Mouse (Mus musculus): ENCODE results near the gene Pip5k1c.

Pip5k1c gene

DNA sequence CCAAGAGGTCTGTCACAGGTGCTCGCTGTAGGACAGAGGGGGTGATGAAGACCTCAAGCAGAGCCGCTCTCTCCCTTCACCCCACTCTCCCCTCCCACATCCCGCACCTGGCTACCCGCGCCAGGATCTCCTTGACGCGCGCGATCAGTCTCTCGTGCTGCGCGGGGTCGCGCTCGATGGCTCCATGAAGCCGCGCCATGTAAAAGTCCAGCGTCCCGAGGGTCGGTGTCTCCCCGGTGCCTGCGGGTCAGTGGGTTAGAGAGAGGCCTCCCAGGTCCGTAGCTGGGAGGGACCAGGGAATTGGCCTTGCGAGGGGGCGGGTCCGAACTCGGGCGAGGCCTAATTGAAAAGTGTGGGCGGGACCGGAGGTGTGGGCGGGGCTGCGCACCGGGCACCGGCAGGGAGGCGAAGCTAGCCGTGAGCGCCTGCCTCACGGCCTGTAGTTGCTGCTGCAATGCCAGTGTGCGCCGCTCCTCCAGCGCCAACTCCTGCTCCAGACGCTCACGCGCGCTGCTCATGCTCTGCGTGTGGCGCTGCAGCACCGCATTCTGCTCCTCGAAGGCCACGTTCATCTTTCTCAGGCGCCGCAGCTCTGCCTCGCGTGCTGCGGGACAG is 53.8 kb downstream of the Pip5k1c start:
- in situ Hi-C loops (cut with MboI, MseI) = no loop called here

DNA sequence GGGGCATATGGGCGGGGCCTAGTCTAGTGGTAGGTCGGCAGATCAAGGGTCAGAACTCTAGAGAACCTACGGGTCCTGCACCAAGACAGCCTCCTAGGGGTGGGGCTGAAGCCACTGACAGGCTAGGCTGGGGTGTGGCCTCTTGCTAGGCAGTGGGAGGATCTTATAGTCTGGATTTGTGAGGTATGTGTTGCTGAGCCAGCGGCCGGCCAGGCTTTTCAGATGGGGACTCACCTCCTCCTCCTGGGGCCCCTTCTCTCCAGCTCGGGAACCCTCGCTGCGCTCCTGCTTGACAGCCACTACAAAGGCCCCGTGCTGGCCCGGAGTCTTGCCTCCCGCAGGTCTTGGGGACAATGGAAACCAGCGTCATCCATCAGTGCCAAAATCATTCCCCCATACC is 56.4 kb downstream of the Pip5k1c start:
- in situ Hi-C loops (cut with MboI, MseI) = no loop called here

DNA sequence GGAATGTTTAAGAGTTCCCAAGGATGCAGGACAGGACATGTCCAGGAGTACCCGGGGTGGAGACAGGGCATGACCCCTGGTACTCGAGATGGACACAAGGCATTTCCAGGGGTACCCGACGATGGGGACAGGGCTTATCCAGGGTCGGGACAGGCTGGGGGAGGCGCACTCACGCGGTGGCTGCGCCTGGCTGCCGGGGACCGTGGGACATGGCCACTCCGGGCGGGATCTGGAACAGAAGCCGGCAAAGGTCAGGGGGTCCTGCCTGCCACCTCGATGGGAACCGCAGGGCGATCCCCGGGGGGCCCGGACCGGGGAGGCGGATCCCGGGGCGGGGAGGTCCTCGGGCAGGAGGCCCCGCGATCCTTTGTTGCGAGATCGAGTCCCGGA is 57.2 kb downstream of the Pip5k1c start:
- in situ Hi-C loops (cut with MboI, MseI) = no loop called here

DNA sequence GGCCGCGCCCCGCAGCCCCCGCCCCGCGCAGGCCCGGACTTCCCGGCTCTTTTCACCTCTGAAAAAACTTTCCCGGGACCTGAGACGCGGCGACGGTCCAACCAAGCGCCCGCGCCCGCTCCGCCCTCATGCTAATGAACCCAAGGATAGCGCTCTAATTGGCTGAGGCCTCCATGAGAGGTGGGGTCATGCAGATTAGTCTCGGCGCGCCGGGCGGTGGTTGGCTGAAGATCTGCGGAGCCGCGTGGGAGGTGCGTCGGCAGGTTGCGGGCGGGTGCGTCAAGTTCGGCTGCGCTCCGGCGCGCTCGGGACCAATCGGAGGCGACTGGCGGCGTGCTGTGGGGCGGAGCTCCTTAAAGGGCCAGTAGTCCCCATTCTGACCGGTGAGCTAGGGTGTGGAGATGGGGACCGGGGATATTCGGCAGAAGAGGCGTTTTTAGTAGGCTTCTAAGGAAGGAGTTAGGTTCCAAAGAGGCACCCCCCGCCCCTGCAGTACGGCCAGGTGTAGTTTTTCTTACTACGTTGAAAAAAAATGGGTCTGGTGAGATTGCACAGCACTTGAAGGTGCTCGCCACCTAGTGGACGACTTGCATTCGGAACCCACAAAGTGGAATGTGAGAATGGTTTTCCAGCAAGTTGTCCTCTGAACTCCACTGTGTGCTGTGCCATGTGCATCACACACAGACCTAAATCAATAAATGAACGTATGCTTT is 57.7 kb downstream of the Pip5k1c start, which contains the start of gene Hmg20b:
Hmg20b (minus strand) TSS at position 130 of the 713 bp plus-strand sequence.
- in situ Hi-C loops (cut with MboI, MseI) = no loop called here

DNA sequence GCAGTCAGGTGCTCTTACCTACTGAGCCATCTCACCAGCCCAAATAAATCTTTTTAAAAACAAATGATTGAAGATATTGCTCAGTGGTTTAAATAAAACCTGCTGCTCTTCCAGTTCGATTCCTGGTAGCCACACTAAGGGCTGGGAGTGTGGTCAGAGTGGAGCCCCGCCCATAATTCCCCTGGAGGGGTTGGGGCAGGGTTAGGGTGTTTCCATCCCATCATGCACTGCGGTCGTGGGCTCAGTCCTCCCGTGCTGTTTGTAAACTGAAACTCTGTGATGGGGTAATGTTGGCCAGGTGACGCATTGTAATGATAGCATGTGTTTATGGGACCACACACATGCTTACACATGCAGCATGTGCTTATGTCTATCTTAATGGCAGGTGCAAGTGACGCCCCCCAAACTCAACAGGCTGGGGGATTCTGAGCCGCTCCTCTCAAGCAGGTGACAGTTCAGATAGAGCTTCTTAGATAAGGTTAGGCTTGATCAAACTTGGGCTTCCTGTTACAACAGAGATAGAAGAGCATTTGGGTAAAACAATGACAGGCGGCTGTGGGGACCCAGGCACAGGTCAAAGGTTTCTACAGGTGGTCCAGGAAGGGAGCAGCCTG is 59.0 kb downstream of the Pip5k1c start:
- in situ Hi-C loops (cut with MboI, MseI) = no loop called here

DNA sequence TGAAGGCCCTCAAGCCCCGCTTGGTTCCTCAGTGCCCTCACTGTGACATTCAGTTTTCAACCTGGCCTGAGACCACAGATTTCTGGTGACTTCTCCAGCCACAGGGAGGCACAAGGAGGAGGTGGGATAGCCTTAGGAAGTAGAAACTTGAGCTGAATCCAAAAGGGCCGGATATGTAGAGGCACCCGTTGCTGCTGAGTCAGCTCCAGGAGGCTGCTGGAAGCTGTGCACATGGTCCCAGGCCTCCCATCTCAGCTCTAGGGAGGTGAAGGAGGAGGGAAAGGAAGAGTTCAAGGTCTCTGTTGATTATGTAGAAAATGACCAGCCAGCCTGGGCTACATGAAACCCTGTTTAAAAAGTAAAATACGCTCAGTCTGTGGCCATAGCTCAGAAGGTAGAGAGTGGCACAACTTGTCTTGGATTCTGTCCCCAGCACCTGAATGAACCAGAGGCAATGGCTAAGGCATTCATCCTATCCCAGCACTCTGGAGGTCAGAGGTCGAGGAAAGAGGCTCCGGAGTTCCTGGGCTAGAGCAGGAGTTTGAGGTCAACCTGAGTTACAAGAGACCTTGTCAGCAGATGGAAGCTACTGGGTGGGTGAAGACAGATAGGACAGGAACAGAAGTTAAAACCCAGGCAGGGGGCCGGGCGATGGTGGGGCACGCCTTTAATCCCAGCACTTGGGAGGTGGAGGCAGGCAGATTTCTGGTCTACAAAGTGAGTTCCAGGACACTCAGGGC is 62.1 kb downstream of the Pip5k1c start:
- in situ Hi-C loops (cut with MboI, MseI) = no loop called here

DNA sequence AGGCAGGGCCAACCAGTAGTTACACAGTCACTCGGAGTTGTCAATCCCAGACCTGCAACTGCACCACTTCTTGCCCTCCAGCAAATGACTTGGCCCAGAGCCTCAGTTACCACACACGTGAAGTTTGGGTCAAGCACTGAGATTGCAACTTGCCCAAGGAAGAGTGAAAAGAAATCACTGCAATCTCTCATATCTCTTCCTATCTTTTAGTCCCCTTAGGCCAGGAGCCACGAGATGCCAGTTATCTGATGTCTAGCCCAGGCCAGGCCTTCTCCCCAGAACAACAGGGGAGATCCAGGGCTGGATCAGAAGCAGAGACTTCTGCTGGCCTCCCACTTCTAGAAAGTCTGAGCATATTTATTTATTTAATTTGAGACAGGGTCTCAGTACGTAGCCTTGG is 62.8 kb downstream of the Pip5k1c start:
- in situ Hi-C loops (cut with MboI, MseI) = no loop called here

DNA sequence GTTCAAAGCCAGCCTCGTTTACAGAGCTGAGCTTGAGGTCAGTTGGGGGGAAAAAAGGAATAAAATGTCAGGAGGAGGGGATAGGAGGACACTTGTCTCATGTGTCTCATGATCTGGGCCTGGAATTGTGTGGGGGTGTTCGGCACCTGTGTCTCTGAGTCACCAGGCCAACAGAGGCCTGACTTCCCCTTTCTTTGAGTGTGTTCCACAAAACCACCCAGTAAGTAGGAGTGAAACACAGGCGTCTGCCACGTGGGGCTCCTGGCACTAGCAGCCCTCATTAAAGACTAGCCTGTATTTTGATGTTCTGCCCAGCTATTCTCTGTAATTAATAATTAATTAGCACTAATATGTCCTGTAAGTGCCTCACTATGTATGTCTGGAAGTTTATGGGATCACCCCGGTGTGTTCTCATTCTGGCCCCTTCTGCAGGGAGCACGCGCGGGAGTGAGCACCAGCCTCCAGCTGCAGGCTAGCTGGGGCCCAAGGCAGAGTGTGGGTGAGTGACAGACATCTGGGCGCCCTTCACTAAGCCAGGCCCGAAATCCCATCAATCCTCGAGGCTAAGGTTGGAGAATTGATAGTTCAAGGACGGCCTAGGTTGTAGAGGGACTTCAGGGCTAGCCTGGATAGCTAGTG is 63.7 kb downstream of the Pip5k1c start:
- in situ Hi-C loops (cut with MboI, MseI) = no loop called here

DNA sequence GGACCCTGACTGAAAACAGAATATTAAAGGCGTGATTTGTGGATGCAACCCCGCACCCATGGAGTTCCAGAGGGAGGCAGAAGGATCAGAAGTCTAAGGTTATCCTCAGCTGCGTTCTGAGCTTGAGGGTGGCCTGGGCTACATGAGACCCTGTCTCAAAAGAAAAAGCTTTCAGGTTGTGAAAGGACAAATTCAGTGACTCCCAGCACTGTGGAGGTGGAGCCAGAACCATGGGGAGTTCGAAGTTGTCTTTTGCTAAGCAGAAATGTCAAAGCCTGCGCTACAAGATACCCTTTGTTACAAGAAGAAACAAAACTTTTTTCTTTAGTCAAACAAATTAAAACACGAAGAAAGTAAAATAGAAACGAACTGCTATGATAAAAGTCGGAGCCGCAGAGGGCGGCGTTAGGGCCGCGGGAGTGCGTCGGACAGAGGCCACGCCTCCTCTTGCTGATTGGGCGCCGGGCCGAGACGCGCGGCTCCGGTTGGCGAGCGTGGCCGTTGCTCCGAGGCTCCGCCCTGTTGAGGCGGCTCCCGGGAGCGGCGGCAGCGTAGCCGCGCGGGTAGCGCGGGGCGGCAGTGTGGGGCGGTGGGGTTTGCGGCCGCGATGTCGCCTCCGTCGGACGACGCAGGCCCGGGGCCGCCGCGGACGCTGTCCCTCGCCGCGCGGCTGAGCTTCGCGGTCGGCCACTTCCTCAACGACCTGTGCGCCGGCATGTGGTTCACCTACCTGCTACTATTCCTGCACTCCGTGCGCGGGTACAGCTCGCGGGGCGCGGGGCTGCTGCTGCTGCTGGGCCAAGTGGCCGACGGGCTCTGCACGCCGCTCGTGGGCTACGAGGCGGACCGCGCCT is 64.5 kb downstream of the Pip5k1c start, which contains the start of gene Mfsd12:
Mfsd12 (plus strand) TSS at position 501 of the 854 bp plus-strand sequence.
- in situ Hi-C loops (cut with MboI, MseI) = no loop called here

DNA sequence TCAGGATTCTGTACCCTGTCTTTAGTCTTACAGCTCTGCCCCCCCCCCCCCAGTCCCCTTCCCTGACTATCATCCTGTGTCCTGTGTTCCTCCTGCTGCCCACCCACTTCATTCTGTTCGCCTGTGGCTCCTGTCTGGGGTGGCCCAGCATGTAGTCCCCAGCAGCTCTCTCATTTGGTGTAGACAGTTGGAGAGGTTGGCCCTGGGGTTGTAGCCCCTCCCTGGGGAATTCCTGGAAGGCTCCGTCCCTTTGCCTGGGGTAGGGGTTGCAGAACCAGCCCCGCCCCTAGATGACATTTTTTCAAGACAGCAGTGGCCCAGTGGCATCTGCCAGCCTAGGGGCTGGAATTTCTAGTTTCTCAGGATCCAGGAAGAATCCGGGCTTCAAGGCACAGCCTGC is 65.4 kb downstream of the Pip5k1c start:
- in situ Hi-C loops (cut with MboI, MseI) = no loop called here

DNA sequence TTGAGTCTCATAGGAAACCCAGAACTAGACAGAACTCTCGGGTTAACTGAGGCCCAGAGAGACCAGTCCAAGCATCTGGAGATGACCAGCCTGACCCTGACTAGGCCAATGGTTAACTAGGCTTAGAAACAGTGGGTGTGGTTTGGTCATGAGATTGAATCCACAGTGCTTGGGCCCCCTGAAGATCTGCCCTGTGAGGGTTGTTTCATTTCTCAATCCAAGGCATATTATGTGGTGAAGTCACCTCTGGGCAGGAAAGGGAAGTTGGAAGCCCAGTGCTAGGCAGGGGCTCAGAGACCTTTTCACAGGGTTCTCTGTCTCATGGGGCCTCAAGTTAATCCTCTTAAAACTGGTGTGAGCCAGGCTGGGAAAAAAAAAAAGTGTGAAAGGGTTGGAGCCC is 66.1 kb downstream of the Pip5k1c start:
- in situ Hi-C loops (cut with MboI, MseI) = no loop called here

DNA sequence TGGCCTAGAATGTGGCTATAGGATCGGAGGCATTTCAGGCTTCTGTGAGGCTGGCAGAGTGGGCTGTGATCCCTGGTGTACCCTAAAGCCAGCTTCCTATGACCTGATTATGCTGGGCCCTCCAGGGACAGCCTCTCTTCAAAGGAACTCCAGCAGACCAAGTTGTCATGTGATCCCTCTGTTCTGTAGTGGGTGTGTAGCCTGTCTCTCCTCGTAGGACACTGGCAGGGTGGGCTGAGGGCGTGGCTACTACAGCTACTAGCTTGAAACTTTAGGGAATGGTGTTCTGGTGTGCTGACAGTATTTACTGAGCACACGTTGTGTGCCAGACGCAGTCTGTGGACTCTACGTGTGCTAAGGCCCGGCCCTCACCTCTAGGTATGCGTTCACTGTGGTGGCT is 68.0 kb downstream of the Pip5k1c start:
- in situ Hi-C loops (cut with MboI, MseI) = no loop called here

DNA sequence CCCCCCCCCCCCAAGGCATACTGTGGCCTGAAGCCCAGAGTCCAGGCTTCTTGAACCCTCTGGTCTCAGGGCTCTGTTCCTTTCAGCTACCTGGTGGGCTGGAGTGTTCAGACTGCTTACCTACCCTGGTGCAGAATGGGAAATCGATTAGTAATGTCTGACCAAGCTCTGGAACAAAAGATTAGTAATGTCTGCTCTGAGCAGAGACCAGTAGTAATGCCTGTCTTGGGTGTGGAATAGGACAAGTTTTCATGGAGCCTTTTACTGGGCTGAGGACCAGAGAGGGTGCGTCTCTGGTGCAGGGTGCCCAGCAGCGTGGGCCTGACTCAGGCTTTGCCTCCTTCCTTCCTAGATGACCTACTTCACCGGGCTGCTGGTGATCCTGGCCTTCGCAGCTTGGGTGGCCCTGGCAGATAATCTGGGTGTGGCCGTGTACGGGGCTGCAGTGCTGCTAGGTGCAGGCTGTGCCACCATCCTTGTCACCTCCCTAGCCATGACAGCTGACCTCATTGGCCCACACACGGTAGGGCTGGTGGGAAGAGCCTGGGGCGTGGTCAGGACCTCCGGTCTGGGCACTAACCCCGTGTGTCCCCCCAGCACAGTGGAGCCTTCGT is 69.7 kb downstream of the Pip5k1c start:
- in situ Hi-C loops (cut with MboI, MseI) = no loop called here

DNA sequence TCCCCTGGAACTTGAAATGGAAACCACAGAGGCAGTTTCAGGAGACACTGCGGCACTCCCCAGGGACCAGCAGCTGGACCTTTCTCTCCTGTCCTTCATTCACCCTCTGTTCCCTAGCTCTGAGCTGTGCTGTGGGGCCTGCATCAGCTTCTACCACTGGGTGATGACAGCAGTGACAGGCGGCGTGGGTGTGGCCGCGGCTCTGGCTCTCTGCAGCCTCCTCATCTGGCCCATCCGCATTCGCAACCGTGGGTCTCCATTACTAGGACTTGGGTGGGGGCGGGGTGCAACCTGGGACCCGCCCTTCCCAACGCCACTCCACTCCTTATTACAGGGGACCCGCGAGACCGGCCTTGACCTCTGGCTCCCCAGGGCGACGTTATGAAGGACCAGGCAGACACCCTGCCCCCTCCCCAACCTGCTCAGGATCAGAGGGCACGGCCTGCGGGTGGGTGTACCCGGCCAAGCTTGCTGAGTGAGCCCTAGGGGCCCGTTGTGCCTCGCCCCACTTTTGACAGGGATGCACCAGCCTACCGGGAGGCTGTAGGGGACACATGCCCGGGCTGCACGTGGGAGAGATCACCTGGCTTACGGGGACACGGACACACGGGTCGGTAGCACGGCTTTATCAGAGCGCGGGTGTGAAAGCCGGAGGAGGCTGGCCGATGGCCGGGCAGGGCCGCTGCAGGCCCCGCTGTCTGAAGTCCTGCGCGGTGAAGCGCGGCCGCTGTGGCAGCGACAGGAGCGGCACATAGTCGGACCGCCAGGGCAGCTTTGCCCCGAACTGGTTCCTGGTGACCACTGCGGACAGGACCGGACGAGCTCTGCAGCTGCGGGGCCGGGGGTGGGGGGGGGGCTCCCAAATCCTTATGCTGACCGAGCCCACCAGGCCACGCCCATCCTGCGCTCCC is 70.9 kb downstream of the Pip5k1c start:
- in situ Hi-C loops (cut with MboI, MseI) = no loop called here

DNA sequence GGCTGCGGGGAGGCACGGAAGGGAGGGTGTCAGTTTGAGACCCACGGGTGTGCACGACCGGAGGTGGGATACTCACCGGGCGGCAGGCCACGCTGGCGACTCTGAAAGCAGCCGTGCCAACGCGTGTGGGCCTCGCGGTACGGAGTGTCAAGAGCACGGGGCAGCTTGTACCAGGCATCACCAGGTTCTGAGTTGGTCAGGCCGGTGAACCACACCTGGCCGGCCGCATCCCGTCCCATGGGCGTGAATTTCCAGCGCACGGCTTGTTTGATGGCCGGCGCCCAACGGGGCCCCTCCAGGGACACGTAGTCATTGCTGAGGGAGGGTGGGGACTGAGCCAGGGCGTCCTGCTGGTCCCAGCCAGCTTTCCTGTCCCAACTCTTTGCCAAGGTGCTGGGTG is 71.9 kb downstream of the Pip5k1c start:
- in situ Hi-C loops (cut with MboI, MseI) = no loop called here

DNA sequence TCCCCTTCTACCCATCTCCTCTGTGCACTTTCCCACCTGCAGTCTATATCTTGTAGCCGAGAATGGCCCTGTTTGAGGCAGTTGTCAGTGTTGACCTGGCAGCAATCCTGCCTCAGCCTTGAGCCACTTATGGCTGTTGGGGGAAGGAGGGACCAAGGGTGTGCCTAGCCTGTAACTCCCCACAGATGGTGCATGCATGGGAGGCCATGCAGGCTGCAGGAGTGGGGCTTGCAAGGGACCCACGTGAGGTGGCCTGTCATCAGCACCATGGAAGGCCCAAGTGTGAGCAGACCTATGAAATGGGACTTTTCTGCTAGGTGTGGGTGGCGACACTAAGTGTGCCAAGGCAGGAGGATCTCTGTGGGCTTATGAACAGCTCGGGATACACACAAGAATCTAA is 72.3 kb downstream of the Pip5k1c start:
- in situ Hi-C loops (cut with MboI, MseI) = no loop called here

DNA sequence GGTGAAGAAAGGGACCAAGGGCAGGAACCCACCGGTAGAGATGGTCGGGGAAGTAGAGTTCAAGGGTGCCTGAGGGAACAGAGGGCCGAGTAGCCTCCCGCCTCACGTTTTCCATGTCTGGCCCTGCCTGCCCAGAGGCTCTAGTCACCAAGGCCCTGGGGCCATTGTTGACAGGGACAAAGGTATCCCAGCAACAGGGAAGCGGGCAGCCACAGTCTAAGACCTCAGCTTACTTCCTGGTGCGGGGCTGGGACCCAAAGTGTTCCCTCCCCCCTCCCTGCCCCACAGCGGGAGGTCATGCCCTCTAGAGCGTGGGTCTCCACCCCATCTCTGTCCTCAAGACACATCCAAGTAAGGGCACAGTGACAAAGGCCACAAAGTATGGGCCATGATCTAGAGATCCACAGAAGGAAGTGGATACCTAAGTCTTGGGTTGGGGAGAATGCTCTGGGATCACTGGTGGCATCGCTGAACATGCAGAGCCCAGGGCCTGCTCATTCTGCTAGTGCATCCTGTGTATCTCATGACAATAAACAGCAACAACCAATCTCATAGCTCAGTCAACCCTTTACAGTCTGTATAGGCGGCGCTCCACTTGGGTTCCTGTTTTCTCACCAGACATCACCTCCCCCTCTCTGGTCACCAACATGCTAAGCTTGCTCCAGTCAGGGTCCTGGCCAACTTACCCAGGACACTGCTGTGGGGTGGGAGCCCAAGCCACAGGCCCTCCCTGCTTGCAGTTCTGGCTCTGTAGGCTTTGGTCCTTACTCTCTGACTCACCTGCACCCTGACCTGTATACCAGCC is 73.1 kb downstream of the Pip5k1c start, which contains the start of gene 4930404N11Rik:
4930404N11Rik (minus strand) TSS at position 145 of the 805 bp plus-strand sequence.
- in situ Hi-C loops (cut with MboI, MseI) = no loop called here

DNA sequence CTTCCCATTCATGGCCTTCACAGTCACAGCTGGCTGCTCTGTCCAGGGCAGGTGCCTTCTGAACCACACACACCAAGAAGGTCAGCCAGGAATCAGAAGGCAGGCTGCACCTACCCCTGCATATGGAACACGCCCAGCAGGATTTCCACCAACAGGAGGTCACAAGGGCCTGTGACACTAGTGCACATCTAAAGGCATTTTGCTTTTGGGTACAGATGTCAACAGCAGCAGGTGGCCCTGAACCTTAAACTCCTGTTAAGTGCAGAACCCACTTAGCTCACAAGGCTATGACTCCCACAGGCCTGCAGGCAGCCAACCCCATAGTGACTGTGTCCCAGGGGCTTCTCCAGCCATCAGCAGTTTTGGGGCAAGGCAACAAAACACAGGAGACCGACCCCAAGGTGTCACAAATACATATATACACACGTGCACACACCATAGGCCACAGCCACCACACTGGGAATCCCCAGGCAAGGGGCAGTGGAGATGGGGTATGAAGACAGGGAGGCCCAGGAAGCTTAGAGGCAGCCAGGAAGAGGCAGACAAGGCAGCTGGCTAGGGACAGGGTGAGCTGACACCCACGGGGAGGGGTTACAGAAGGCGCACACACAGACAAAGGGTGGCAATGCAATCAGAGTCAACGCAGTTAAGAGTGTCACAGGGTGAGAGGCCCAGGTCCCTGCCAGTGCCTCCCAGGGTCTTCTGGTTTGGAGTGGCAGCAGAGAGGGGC is 73.9 kb downstream of the Pip5k1c start:
- in situ Hi-C loops (cut with MboI, MseI) = no loop called here
